Mouse (Mus musculus): ENCODE results near the gene Zfhx3. TPM values are rescaled to one million over a fixed set of nuclear protein-coding genes. Genes with fewer than 3 reads are reported as not detected.
A peak's percentile ranks its signal among the peaks of the same experiment; 100 is the strongest.

Gene Zfhx3
- polyA plus RNA-seq, 1 experiment: 6.6 TPM

DNA sequence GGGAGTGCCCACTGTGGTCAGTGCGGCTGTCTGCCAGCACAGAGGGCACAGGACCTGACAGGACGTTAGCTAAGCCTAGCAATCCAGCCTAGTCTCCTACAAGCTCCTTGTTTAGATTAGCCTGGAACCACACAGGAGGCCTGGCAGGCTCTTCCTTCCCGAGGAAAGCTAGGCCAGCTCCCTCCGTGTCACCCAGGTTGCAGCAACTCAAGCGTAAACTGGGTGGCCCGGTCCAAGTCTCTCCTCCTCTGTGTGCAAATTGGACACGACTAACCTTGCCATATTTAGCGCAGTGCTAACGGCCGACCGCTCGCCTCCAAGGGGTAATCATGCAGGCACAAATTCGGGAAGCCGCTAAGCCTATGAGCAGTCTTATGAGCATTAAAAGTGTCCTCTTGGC, 943.0 kb downstream of the Zfhx3 start:
- Histone ChIP-seq H3K4me3 (replicated peaks; ENCODE audit: control insufficient read depth, low read depth, low read length) (no peak overlapping the region), H3K27ac (ENCODE audit: control insufficient read depth, insufficient read depth, low read depth, low read length, poor library complexity) (no peak overlapping the region), H3K4me1 (ENCODE audit: control insufficient read depth, insufficient read depth, low read length) (no peaks in the 10 kb centered on the region; the same call in 1 of the 2 replicates)
- 88% methylated on average over 14 of the region's 14 CpGs for WGBS
- TF ChIP-seq POLR2A (IDR thresholded peaks at IDR 0.05; ENCODE audit: borderline replicate concordance, control insufficient read depth, low read depth, low read length) (no peak), CTCF (IDR thresholded peaks at IDR 0.05; ENCODE audit: control insufficient read depth, insufficient read depth, low read length) (no peak)

DNA sequence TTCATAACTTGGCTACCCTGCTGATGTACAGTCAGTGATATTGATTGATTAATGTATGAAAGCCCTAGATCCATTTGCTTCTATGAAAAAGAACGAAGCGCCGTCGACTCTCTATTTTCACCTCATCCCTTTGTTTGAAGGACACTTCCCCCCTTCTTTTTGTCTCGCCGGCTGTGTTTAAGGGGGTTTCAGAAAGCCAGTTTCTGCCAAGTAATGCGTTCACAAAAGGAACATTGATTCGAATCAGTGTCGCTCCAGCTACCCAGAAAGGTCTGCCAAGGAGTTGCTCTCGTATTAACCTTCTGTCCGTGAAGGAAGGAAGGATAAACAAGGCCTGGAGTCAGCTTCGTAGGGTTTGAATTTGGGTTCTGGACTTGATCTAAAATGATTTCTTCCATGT, 943.4 kb downstream of the Zfhx3 start:
- H3K4me1 ChIP-seq (ENCODE audit: control insufficient read depth, insufficient read depth, low read length): no peaks in the 10 kb centered on the region; the same call in 1 of the 2 replicates
- TF ChIP-seq POLR2A (IDR thresholded peaks at IDR 0.05; ENCODE audit: borderline replicate concordance, control insufficient read depth, low read depth, low read length) (no peak), CTCF (IDR thresholded peaks at IDR 0.05; ENCODE audit: control insufficient read depth, insufficient read depth, low read length) (no peak)
- 86% methylated on average over 12 of the region's 12 CpGs for WGBS

DNA sequence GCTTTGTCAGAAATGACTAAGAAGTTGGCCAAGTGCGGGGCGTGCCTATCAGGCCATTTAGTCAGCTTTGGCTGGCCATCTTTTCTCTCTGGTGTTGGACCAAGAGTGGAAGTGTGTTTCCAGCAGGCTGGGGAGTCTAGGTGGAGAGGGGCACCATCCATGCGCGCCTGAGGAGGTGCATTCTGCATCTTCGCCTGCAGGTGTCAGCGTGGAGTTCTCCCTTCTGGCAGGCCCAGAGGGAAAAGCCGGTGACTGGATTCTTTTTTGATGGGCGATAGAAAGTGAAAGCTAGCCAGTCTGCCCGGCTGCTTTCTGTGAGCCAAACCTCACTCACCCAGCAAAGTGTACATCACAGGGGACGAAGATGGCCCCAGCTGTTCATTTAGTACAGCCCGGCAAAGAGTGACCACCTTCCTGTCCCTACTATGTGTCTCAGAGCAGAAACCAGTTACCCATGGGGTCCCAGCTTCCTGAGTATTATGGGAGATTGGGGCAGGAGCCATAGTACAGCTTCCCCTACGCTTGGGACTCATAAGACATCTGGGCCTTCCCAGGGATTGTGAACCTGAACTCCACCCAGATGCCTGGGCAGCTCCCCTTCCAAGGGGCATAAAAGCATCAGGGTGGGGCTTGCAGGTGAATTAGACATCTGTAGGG, 944.3 kb downstream of the Zfhx3 start:
- peak overlapping the region; percentile 75 for H3K27ac ChIP-seq (ENCODE audit: control insufficient read depth, insufficient read depth, low read depth, low read length, poor library complexity)
- peak overlapping the region; percentile 74 for H3K4me3 ChIP-seq (replicated peaks; ENCODE audit: control insufficient read depth, low read depth, low read length)
- WGBS: 5% methylated on average over 12 of the region's 12 CpGs
- peak; percentile 84 for TF ChIP-seq CTCF (IDR thresholded peaks at IDR 0.05; ENCODE audit: control insufficient read depth, insufficient read depth, low read length)
- no peak for TF ChIP-seq POLR2A (IDR thresholded peaks at IDR 0.05; ENCODE audit: borderline replicate concordance, control insufficient read depth, low read depth, low read length)
- no peaks in the 10 kb centered on the region; the same call in 1 of the 2 replicates for H3K4me1 ChIP-seq (ENCODE audit: control insufficient read depth, insufficient read depth, low read length)

More for the DNA sequence above, 943.4 kb downstream of the Zfhx3 start:
- Histone ChIP-seq H3K27ac (ENCODE audit: control insufficient read depth, insufficient read depth, low read depth, low read length, poor library complexity) (no peak overlapping the region), H3K4me3 (replicated peaks; ENCODE audit: control insufficient read depth, low read depth, low read length) (no peak overlapping the region)

DNA sequence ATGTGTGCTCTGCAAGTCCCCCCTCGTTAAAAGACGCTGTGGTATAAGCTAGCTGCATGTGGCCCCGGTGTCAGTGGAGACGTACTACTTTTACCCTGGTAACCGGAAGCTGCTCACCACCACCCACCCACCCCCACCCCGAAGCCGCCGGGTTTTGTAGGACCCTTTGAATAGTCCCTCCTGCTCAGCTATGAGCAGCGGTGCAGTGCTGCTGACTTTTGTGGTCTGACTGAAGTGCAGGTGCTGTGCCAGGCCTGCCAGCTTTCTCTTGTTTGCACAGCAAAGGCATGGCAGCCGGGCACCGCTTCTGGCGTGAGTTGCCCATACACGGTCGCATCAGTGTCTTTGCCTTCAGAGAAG, 944.8 kb downstream of the Zfhx3 start:
- Histone ChIP-seq H3K4me1 (ENCODE audit: control insufficient read depth, insufficient read depth, low read length) (no peaks in the 10 kb centered on the region; the same call in 1 of the 2 replicates), H3K4me3 (replicated peaks; ENCODE audit: control insufficient read depth, low read depth, low read length) (peak overlapping the region; percentile 74), H3K27ac (ENCODE audit: control insufficient read depth, insufficient read depth, low read depth, low read length, poor library complexity) (peak overlapping the region; percentile 75)
- TF ChIP-seq CTCF (IDR thresholded peaks at IDR 0.05; ENCODE audit: control insufficient read depth, insufficient read depth, low read length) (no peak), POLR2A (IDR thresholded peaks at IDR 0.05; ENCODE audit: borderline replicate concordance, control insufficient read depth, low read depth, low read length) (peak; percentile 28; the same call in 1 of the 2 replicates)
- 10% methylated on average over 14 of the region's 14 CpGs for WGBS

DNA sequence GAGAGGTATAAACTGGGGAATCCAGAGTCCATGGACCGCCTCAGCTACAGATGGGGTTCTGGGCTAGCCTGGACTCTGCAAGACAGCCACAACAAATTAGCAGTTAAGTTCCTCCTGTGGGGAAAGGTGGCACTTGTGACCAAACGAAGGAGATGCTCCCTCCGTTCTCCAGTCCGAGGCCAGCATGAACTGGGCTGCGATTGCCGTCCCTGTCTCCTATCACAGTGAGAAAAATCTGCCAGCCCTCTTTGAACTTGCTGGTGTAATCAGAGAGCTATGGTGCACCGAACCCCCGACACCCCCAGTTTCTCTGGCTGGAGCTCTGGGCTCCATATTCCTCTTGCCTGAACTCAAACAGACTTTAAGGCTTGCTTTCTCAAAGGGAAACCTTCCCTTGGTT, 945.4 kb downstream of the Zfhx3 start:
- Histone ChIP-seq H3K4me1 (ENCODE audit: control insufficient read depth, insufficient read depth, low read length) (no peaks in the 10 kb centered on the region; the same call in 1 of the 2 replicates), H3K27ac (ENCODE audit: control insufficient read depth, insufficient read depth, low read depth, low read length, poor library complexity) (no peak overlapping the region), H3K4me3 (replicated peaks; ENCODE audit: control insufficient read depth, low read depth, low read length) (no peak overlapping the region)
- 81% methylated on average over 8 of the region's 8 CpGs for WGBS
- TF ChIP-seq POLR2A (IDR thresholded peaks at IDR 0.05; ENCODE audit: borderline replicate concordance, control insufficient read depth, low read depth, low read length): no peak

DNA sequence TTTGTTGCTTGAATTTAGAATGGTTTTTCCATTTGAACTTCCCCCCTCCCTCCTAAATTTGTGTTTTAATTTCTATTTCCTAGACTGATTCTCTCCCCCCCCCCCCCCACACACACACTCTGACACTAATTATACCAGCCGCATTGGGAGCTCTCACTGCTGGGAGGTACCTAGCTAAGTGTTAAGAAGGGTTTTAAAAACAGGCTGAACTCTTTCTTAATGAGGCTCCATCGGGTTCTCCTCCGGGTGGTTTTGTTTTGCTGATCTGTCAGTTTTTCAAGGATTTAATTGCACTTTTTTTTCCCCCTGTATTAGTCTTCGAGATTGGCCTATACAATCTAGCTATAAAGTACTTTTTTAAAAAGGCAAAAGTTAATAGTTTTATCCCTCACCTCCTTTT, 946.5 kb downstream of the Zfhx3 start:
- WGBS: 84% methylated on average over 4 of the region's 4 CpGs
- H3K27ac ChIP-seq (ENCODE audit: control insufficient read depth, insufficient read depth, low read depth, low read length, poor library complexity): no peak overlapping the region
- no peaks in the 10 kb centered on the region; the same call in 1 of the 2 replicates for H3K4me1 ChIP-seq (ENCODE audit: control insufficient read depth, insufficient read depth, low read length)
- no peak for TF ChIP-seq CTCF (IDR thresholded peaks at IDR 0.05; ENCODE audit: control insufficient read depth, insufficient read depth, low read length)
- TF ChIP-seq POLR2A (IDR thresholded peaks at IDR 0.05; ENCODE audit: borderline replicate concordance, control insufficient read depth, low read depth, low read length): no peak
- no peak overlapping the region for H3K4me3 ChIP-seq (replicated peaks; ENCODE audit: control insufficient read depth, low read depth, low read length)

DNA sequence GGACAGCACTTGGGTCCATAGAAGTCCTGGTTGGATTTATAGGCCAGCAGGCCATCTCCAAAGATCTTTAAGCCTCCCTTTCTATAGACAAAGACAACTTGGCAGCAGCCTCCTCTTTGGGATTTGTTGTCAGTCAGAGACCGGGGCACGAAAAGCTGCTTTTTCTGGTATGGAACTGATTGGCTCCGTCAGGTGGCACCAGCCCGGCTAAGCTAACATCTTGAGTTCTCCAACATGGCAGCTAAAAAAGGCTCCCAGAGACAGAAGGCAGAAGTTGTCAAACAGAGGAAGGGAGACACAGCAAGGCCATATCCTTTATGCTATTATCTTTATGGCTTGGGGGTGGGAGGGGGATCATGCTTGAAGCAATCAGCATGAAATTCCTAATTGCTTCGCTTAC, 947.0 kb downstream of the Zfhx3 start:
- Histone ChIP-seq H3K4me1 (ENCODE audit: control insufficient read depth, insufficient read depth, low read length) (no peaks in the 10 kb centered on the region; the same call in 1 of the 2 replicates), H3K27ac (ENCODE audit: control insufficient read depth, insufficient read depth, low read depth, low read length, poor library complexity) (no peak overlapping the region), H3K4me3 (replicated peaks; ENCODE audit: control insufficient read depth, low read depth, low read length) (no peak overlapping the region)
- WGBS: 88% methylated on average over 5 of the region's 5 CpGs
- TF ChIP-seq POLR2A (IDR thresholded peaks at IDR 0.05; ENCODE audit: borderline replicate concordance, control insufficient read depth, low read depth, low read length) (no peak), CTCF (IDR thresholded peaks at IDR 0.05; ENCODE audit: control insufficient read depth, insufficient read depth, low read length) (no peak)

DNA sequence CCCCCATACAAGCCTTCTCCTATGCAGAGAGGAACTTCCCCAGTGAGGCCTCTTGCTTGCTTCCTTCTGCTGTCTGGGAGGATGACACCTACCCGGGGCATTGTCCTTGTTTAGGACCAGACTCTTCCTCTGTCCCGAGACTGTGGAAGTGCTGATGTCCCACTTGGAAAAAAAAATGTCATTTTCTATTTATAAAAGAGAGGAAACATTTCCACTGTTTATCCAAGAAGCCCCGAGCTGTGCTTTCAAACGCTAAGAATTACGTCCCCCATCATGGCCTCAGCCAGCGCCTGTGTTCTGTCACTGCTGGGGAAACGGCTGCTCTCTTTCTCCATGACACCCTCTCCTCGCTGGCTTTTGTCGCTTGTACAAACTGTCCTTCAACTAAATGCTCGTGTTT, 951.8 kb downstream of the Zfhx3 start:
- WGBS: 46% methylated on average over 10 of the region's 10 CpGs
- TF ChIP-seq CTCF (IDR thresholded peaks at IDR 0.05; ENCODE audit: control insufficient read depth, insufficient read depth, low read length) (no peak), POLR2A (IDR thresholded peaks at IDR 0.05; ENCODE audit: borderline replicate concordance, control insufficient read depth, low read depth, low read length) (no peak)
- H3K4me3 ChIP-seq (replicated peaks; ENCODE audit: control insufficient read depth, low read depth, low read length): no peak overlapping the region
- H3K27ac ChIP-seq (ENCODE audit: control insufficient read depth, insufficient read depth, low read depth, low read length, poor library complexity): no peak overlapping the region
- no peaks in the 10 kb centered on the region for H3K4me1 ChIP-seq (ENCODE audit: control insufficient read depth, insufficient read depth, low read length)
